Mouse (Mus musculus) frontal cortex, adult (tissue): Measurements from ENCODE around the gene Itpr2.
A peak's percentile ranks its signal among the peaks of the same experiment; 100 is the strongest.

Experiments used
- ATAC-seq: cut with Nextera tagmentation; 2 replicates; pipeline ENCODE4 v1.9.2; 2017; ENCODE audit warnings: mild to moderate bottlenecking, moderate library complexity, mixed read lengths; ENCODE audit not compliant: low TSS enrichment

The Itpr2 gene

GRCm38 (mm10) chr6:146112211-146112610 lies 389.8 kb downstream of the Itpr2 start:
- no peak for ATAC-seq

- no peak for ATAC-seq
These were observed 390.2 kb downstream of the Itpr2 start for GRCm38 (mm10) chr6:146111781-146112180.

- peak; percentile 53 for ATAC-seq
These were observed 390.9 kb downstream of the Itpr2 start for GRCm38 (mm10) chr6:146110832-146111741.

- no peak for ATAC-seq
These were observed 391.6 kb downstream of the Itpr2 start for GRCm38 (mm10) chr6:146110425-146110824.

- ATAC-seq = no peak
These were observed 393.3 kb downstream of the Itpr2 start for GRCm38 (mm10) chr6:146108695-146109094.

- ATAC-seq = no peak
These were observed 394.7 kb downstream of the Itpr2 start for GRCm38 (mm10) chr6:146107117-146107832.

- no peak for ATAC-seq
These were observed 418.7 kb downstream of the Itpr2 start for GRCm38 (mm10) chr6:146083056-146083961.

- ATAC-seq = no peak
These were observed 419.5 kb downstream of the Itpr2 start for GRCm38 (mm10) chr6:146082476-146082875.

- no peak for ATAC-seq
These were observed 420.4 kb downstream of the Itpr2 start for GRCm38 (mm10) chr6:146081578-146081977.

GRCm38 (mm10) chr6:146080546-146081512 lies 421.2 kb downstream of the Itpr2 start:
- no peak for ATAC-seq

- ATAC-seq = no peak
These were observed 422.1 kb downstream of the Itpr2 start for GRCm38 (mm10) chr6:146079734-146080443.

- ATAC-seq = peak; percentile 86
These were observed 422.8 kb downstream of the Itpr2 start for GRCm38 (mm10) chr6:146079261-146079660.

- ATAC-seq = no peak
These were observed 423.9 kb downstream of the Itpr2 start for GRCm38 (mm10) chr6:146078136-146078535.

- ATAC-seq = no peak
These were observed 424.7 kb downstream of the Itpr2 start for GRCm38 (mm10) chr6:146077124-146077889.

- peak; percentile 88 for ATAC-seq
These were observed 429.2 kb downstream of the Itpr2 start for GRCm38 (mm10) chr6:146072842-146073241.

GRCm38 (mm10) chr6:146071883-146072282 lies 430.1 kb downstream of the Itpr2 start:
- ATAC-seq = no peak
